Mouse (Mus musculus): ENCODE data around the gene Cars. TPM values are rescaled to one million over a fixed set of nuclear protein-coding genes. Genes with fewer than 3 reads are reported as not detected.

The Cars gene
- 17.6 TPM for polyA plus RNA-seq (2014; fragmentation: Illumina TruSeq; extraction: RNeasy Lipid Tissue Mini Kit (QIAGEN cat#74804); ENCODE audit: low read depth, low replicate concordance)

GRCm38 (mm10) chr7:143599428-143600230 is at the start of gene Cars:
TSS of gene Cars (minus strand) at chr7:143600090.

DNA sequence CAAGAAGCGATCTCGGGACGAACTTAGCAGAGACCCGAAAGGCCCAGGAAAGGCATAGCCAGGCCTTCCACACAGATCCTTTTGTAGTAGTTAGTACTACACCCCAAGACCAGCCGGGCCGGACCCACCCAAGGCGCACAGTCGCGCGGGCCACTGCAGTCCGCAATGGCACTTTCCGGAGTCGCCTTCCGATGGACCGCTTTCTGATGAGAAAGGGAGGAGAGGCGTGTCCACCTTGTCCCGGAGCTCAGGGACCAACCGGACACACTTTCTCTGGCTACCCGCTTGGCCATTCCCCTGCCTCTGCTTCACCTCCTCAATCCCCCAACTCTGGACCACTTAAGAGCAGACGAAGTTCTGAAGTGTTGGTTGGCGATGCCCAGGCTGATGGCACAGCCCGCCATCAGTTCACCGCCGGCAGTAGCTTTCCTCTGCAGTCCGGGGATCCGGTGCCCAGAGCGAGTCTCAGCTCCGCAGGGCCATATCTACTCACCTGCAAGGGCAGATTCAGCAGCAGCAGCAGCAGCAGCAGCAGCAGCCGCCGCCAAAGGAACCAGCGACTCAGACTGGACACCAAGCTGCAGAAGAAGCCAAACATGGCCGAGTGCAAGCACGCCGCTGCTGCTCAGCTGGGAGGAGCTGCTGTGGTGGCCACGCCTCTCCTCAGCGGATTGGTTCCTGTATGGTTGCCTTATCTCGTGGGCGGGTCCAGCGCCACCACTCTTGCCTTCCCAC is 49.3 kb upstream of the Cars start, which contains the start of gene Tnfrsf22:
Gene Tnfrsf22 (minus strand): TSS at position 628 of the 735 bp plus-strand sequence.

DNA sequence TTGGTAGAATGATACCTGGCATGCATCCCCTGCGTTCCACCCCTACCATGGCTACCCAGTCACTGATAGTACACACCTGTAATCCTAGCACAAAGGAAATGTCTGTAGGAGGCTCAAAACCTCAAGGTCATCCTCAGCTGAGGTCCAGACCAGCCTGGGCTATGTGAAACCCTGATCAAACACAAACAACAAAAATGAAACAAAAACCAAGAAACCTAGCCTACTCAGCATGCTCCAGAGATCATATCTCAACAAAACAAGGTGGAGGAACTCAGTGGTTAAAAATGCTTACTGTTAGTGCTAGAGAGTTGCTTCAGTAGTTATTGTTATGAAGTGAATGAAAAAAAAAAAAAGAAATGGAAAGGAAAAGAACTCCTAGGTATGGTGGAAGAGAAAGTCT is 28.6 kb upstream of the Cars start, which contains the start of gene Tnfrsf26:
Gene Tnfrsf26 (minus strand): TSS at position 183 of the 400 bp plus-strand sequence.

DNA sequence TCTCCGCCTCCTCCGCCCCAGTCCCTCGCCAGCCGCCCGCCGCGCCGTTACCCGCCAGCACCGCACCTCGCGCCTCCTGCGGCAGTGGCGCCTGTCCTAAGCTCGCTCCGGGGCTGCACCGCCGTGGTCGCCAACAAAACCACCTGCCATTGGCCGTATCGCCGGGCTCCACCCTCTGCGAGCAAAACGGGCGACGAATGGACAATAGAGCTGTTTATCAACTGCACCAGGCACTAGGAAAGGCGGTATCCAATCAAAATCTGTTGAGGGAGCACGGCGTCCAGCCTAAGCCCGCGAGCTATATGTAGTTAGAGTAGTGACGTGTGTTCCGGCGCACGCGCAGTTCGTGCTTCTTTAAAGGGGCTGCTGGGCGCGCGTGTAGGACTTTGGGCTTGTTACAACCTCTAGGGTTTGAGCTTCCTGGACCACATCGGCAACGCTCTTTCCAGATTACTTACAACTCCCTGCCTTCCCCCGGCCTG is 50.9 kb downstream of the Cars start, which contains the start of gene Nap1l4:
Gene Nap1l4 (minus strand): TSS at position 131 of the 482 bp plus-strand sequence.

Other genes with a start within 250 kb of the Cars start
- gene Cdkn1c, start 139.0 kb downstream of the Cars start, polyA plus RNA-seq (2014; fragmentation: Illumina TruSeq; extraction: RNeasy Lipid Tissue Mini Kit (QIAGEN cat#74804); ENCODE audit: low read depth, low replicate concordance) = 27.8 TPM
- gene Slc22a18, start 126.4 kb downstream of the Cars start, polyA plus RNA-seq (2014; fragmentation: Illumina TruSeq; extraction: RNeasy Lipid Tissue Mini Kit (QIAGEN cat#74804); ENCODE audit: low read depth, low replicate concordance) = 0.60 TPM
- not detected for gene Phlda2, start 96.9 kb downstream of the Cars start, polyA plus RNA-seq (2014; fragmentation: Illumina TruSeq; extraction: RNeasy Lipid Tissue Mini Kit (QIAGEN cat#74804); ENCODE audit: low read depth, low replicate concordance)
- gene Nap1l4, start 51.0 kb downstream of the Cars start, polyA plus RNA-seq (2014; fragmentation: Illumina TruSeq; extraction: RNeasy Lipid Tissue Mini Kit (QIAGEN cat#74804); ENCODE audit: low read depth, low replicate concordance) = 163 TPM
- gene Tnfrsf26, start 28.6 kb upstream of the Cars start, polyA plus RNA-seq (2014; fragmentation: Illumina TruSeq; extraction: RNeasy Lipid Tissue Mini Kit (QIAGEN cat#74804); ENCODE audit: low read depth, low replicate concordance) = 0.47 TPM
- 3.0 TPM for gene Tnfrsf22, start 49.6 kb upstream of the Cars start, polyA plus RNA-seq (2014; fragmentation: Illumina TruSeq; extraction: RNeasy Lipid Tissue Mini Kit (QIAGEN cat#74804); ENCODE audit: low read depth, low replicate concordance)
- gene Tnfrsf23, start 85.8 kb upstream of the Cars start, polyA plus RNA-seq (2014; fragmentation: Illumina TruSeq; extraction: RNeasy Lipid Tissue Mini Kit (QIAGEN cat#74804); ENCODE audit: low read depth, low replicate concordance) = 2.6 TPM
- gene Osbpl5, start 156.9 kb upstream of the Cars start, polyA plus RNA-seq (2014; fragmentation: Illumina TruSeq; extraction: RNeasy Lipid Tissue Mini Kit (QIAGEN cat#74804); ENCODE audit: low read depth, low replicate concordance) = 12.6 TPM
- not detected for gene Mrgprg, start 166.9 kb upstream of the Cars start, polyA plus RNA-seq (2014; fragmentation: Illumina TruSeq; extraction: RNeasy Lipid Tissue Mini Kit (QIAGEN cat#74804); ENCODE audit: low read depth, low replicate concordance)
- gene Mrgpre, start 184.4 kb upstream of the Cars start, polyA plus RNA-seq (2014; fragmentation: Illumina TruSeq; extraction: RNeasy Lipid Tissue Mini Kit (QIAGEN cat#74804); ENCODE audit: low read depth, low replicate concordance) = 0.89 TPM
- 7.5 TPM for gene Nadsyn1, start 222.8 kb upstream of the Cars start, polyA plus RNA-seq (2014; fragmentation: Illumina TruSeq; extraction: RNeasy Lipid Tissue Mini Kit (QIAGEN cat#74804); ENCODE audit: low read depth, low replicate concordance)
- gene Dhcr7, start 223.1 kb upstream of the Cars start, polyA plus RNA-seq (2014; fragmentation: Illumina TruSeq; extraction: RNeasy Lipid Tissue Mini Kit (QIAGEN cat#74804); ENCODE audit: low read depth, low replicate concordance) = 6.6 TPM